In the genomic region with DNA sequence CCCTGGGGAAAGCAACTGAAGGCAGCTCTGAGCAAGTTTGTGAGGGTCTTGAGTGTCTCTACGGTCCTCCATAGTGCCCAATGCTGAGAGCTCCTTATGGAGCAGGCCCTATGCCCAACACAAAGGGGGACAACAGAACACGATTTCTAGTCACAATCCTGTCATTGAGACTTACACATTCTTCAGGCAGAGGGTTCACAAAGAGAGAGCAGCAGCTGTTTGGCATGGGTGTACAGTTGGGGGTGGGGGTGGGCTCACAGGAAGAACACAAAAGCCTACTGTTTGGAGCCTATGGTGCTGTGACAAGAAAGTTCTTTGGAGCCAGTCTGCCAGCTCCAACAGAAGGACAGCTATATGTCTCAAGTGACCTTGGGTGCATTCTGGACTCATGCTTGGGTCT, we compare ENCODE assay signal across 20 mouse cellular contexts. TPM values are rescaled to one million over a fixed set of nuclear protein-coding genes. Genes with fewer than 3 reads are reported as not detected.
DNase-seq lines count a peak whose midpoint lies in the region; ATAC-seq and TF ChIP-seq lines count a peak whose summit lies in the region.
"Had no signal": no experiment of that assay in that cellular context is flagged by ENCODE, and none has a peak within 500 bp of the region (broad histone marks: within the 10 kb centered on the region; RNA-seq: fewer than 3 reads in every experiment).

No protein-coding gene starts in this region.

- no peak overlapping the region for H3K4me3 ChIP-seq in limb, embryonic 12.5 days (replicated peaks)
- H3K4me3 ChIP-seq in limb, embryonic 10.5 days = no peak overlapping the region
- no peak overlapping the region for H3K4me3 ChIP-seq in embryonic facial prominence, embryonic 14.5 days (ENCODE audit: low read depth, low read length)
- no peak overlapping the region for H3K4me3 ChIP-seq in hindbrain, embryonic 16.5 days (ENCODE audit: low read length)
- H3K4me3 ChIP-seq in midbrain, postnatal 0 days (ENCODE audit: low read depth, low read length) = no peak overlapping the region

- H3K9me3 ChIP-seq in limb, embryonic 12.5 days = no peaks in the 10 kb centered on the region
- no peaks in the 10 kb centered on the region for H3K9me3 ChIP-seq in limb, embryonic 10.5 days (replicated peaks)
- no peaks in the 10 kb centered on the region for H3K9me3 ChIP-seq in embryonic facial prominence, embryonic 14.5 days (ENCODE audit: control insufficient read depth, low read length)
- no peaks in the 10 kb centered on the region for H3K9me3 ChIP-seq in hindbrain, embryonic 16.5 days (ENCODE audit: control insufficient read depth, low read length)
- H3K9me3 ChIP-seq in midbrain, postnatal 0 days (ENCODE audit: low read length) = no peaks in the 10 kb centered on the region

- no peak overlapping the region for H3K4me2 ChIP-seq in limb, embryonic 12.5 days
- H3K4me2 ChIP-seq in embryonic facial prominence, embryonic 14.5 days (ENCODE audit: low read depth, low read length) = no peak overlapping the region
- H3K4me2 ChIP-seq in hindbrain, embryonic 16.5 days (ENCODE audit: low read length) = no peak overlapping the region
- H3K4me2 ChIP-seq in midbrain, postnatal 0 days (ENCODE audit: low read depth, low read length, poor library complexity, severe bottlenecking) = no peak overlapping the region

- 81% methylated on average over 2 of the region's 2 CpGs for WGBS in limb, embryonic 12.5 days
- 80% methylated on average over 2 of the region's 2 CpGs for WGBS in limb, embryonic 10.5 days
- 39% methylated on average over 2 of the region's 2 CpGs for WGBS in embryonic facial prominence, embryonic 14.5 days
- WGBS in hindbrain, embryonic 16.5 days = 33% methylated on average over 2 of the region's 2 CpGs
- 39% methylated on average over 2 of the region's 2 CpGs for WGBS in midbrain, postnatal 0 days

- no peak for DNase-seq in limb, embryonic 10.5 days (ENCODE audit: low spot score)
- DNase-seq in embryonic facial prominence, embryonic 14.5 days (ENCODE audit: low spot score) = peak; percentile 40
- peak; percentile 51 for DNase-seq in midbrain, postnatal 0 days (ENCODE audit: low spot score)
- DNase-seq in urinary bladder, postnatal 4 days (ENCODE audit: low spot score in 2 of 2) = no peak
- no peak for DNase-seq in kidney, postnatal 4 days
- DNase-seq in urinary bladder, postnatal 14 days (ENCODE audit: low spot score) = no peak
- DNase-seq: cerebellum, postnatal 10 days; heart, postnatal 36 days; kidney, adult 9 months; lung, adult 2 months; right cerebral cortex, postnatal 25 days; thymus, postnatal 25 days had no signal

- H3K27me3 ChIP-seq in limb, embryonic 12.5 days = no peaks in the 10 kb centered on the region
- H3K27me3 ChIP-seq in limb, embryonic 10.5 days (ENCODE audit: low read depth, poor library complexity, severe bottlenecking) = no peaks in the 10 kb centered on the region
- H3K27me3 ChIP-seq in embryonic facial prominence, embryonic 14.5 days (replicated peaks; ENCODE audit: control insufficient read depth, insufficient read depth, low read length) = no peaks in the 10 kb centered on the region
- H3K27me3 ChIP-seq in hindbrain, embryonic 16.5 days (replicated peaks; ENCODE audit: control insufficient read depth, insufficient read depth, low read length) = no peaks in the 10 kb centered on the region
- H3K27me3 ChIP-seq in midbrain, postnatal 0 days (ENCODE audit: insufficient read depth, low read length) = no peaks in the 10 kb centered on the region

- peak overlapping the region; percentile 46; the same call in 1 of the 2 replicates for H3K27ac ChIP-seq in limb, embryonic 12.5 days
- no peak overlapping the region for H3K27ac ChIP-seq in limb, embryonic 10.5 days
- peak overlapping the region; percentile 53 for H3K27ac ChIP-seq in embryonic facial prominence, embryonic 14.5 days (replicated peaks; ENCODE audit: low read depth, low read length)
- peak overlapping the region; percentile 39; the same call in 1 of the 2 replicates for H3K27ac ChIP-seq in hindbrain, embryonic 16.5 days (ENCODE audit: low read depth, low read length)
- 0 out of 2 replicates have a peak overlapping the region, but pooled peaks have one; percentile 26 for H3K27ac ChIP-seq in midbrain, postnatal 0 days (ENCODE audit: low read depth, low read length)

- no peak overlapping the region for H3K9ac ChIP-seq in limb, embryonic 12.5 days (replicated peaks)
- H3K9ac ChIP-seq in embryonic facial prominence, embryonic 14.5 days (ENCODE audit: low read depth, low read length) = no peak overlapping the region
- H3K9ac ChIP-seq in hindbrain, embryonic 16.5 days (ENCODE audit: low read depth, low read length) = no peak overlapping the region
- H3K9ac ChIP-seq in midbrain, postnatal 0 days (replicated peaks; ENCODE audit: low read length, poor library complexity, severe bottlenecking) = 0 out of 2 replicates have a peak overlapping the region, but pooled peaks have one; percentile 8

- peaks cover 100% of the 10 kb centered on the region for H3K36me3 ChIP-seq in limb, embryonic 12.5 days
- H3K36me3 ChIP-seq in limb, embryonic 10.5 days = peaks cover 100% of the 10 kb centered on the region
- peaks cover 96% of the 10 kb centered on the region for H3K36me3 ChIP-seq in embryonic facial prominence, embryonic 14.5 days (ENCODE audit: control insufficient read depth, insufficient read depth, low read length)
- H3K36me3 ChIP-seq in hindbrain, embryonic 16.5 days (ENCODE audit: control insufficient read depth, insufficient read depth, low read length) = peaks cover 73% of the 10 kb centered on the region
- peaks cover 92% of the 10 kb centered on the region for H3K36me3 ChIP-seq in midbrain, postnatal 0 days (ENCODE audit: insufficient read depth, low read length)

- no peaks in the 10 kb centered on the region for H3K4me1 ChIP-seq in limb, embryonic 12.5 days (replicated peaks)
- H3K4me1 ChIP-seq in limb, embryonic 10.5 days = no peaks in the 10 kb centered on the region
- no peaks in the 10 kb centered on the region for H3K4me1 ChIP-seq in embryonic facial prominence, embryonic 14.5 days (ENCODE audit: control insufficient read depth, insufficient read depth, low read length)
- H3K4me1 ChIP-seq in hindbrain, embryonic 16.5 days (ENCODE audit: control insufficient read depth, insufficient read depth, low read depth, low read length) = peaks cover 4% of the 10 kb centered on the region; the same call in 1 of the 2 replicates
- no peaks in the 10 kb centered on the region for H3K4me1 ChIP-seq in midbrain, postnatal 0 days (ENCODE audit: insufficient read depth, low read length)

- no peak for TF ChIP-seq CTCF in midbrain, postnatal 0 days (IDR thresholded peaks at IDR 0.05)

- no peak for ATAC-seq in limb, embryonic 12.5 days (ENCODE audit: insufficient number of reproducible peaks, insufficient read depth, low FRiP score, low TSS enrichment, low read depth)
- peak; percentile 62 for ATAC-seq in embryonic facial prominence, embryonic 14.5 days (ENCODE audit: low read depth)
- ATAC-seq in hindbrain, embryonic 16.5 days = peak; percentile 77
- ATAC-seq in midbrain, postnatal 0 days (ENCODE audit: low FRiP score) = 0 out of 2 replicates have a peak, but pooled peaks have one; percentile 8

RNA-seq across cellular contexts. Expression of a gene that starts 17.9 kb away (rescaled TPM):
- polyA plus RNA-seq in limb, embryonic 12.5 days (2016; fragmentation: Nextera tagmentation; extraction: Ambion mirVana) = 0.74 and 1.5 TPM in 2 replicates
- polyA plus RNA-seq in limb, embryonic 10.5 days (2016; fragmentation: Nextera tagmentation; extraction: Ambion mirVana) = 2.2 and 7.7 TPM in 2 replicates
- polyA plus RNA-seq in embryonic facial prominence, embryonic 14.5 days (2014; fragmentation: Nextera tagmentation; extraction: Ambion mirVana) = not detected in 2 replicates
- polyA plus RNA-seq in hindbrain, embryonic 16.5 days (2015; fragmentation: Nextera tagmentation; extraction: Ambion mirVana) = 1.2 and 1.6 TPM in 2 replicates
- 2.2 and 2.9 TPM in 2 replicates for total RNA-seq in midbrain, postnatal 0 days (2014; rRNA removed)
- polyA plus RNA-seq in midbrain, postnatal 0 days (2015; fragmentation: Nextera tagmentation; extraction: Ambion mirVana) = 4.5 and 6.1 TPM in 2 replicates
- total RNA-seq: gastrocnemius, adult 18-20 months; megakaryocyte, adult 5-6 weeks; MEL; neutrophil, adult 5-6 weeks had no signal

RNA-seq across cellular contexts. Expression of a gene that starts 20.2 kb away (rescaled TPM):
- polyA plus RNA-seq in limb, embryonic 12.5 days (2016; fragmentation: Nextera tagmentation; extraction: Ambion mirVana) = 8.5 and 8.8 TPM in 2 replicates
- polyA plus RNA-seq in limb, embryonic 10.5 days (2016; fragmentation: Nextera tagmentation; extraction: Ambion mirVana) = 6.3 and 9.1 TPM in 2 replicates
- 7.4 and 7.8 TPM in 2 replicates for polyA plus RNA-seq in embryonic facial prominence, embryonic 14.5 days (2014; fragmentation: Nextera tagmentation; extraction: Ambion mirVana)
- polyA plus RNA-seq in hindbrain, embryonic 16.5 days (2015; fragmentation: Nextera tagmentation; extraction: Ambion mirVana) = 29.9 and 33.5 TPM in 2 replicates
- total RNA-seq in midbrain, postnatal 0 days (2014; rRNA removed) = 58.2 and 64.9 TPM in 2 replicates
- 26.1 and 26.5 TPM in 2 replicates for polyA plus RNA-seq in midbrain, postnatal 0 days (2015; fragmentation: Nextera tagmentation; extraction: Ambion mirVana)

RNA-seq across cellular contexts. Expression of a gene that starts 20.5 kb away (rescaled TPM):
- 27.3 and 28.9 TPM in 2 replicates for polyA plus RNA-seq in limb, embryonic 12.5 days (2016; fragmentation: Nextera tagmentation; extraction: Ambion mirVana)
- 23.3 and 25.8 TPM in 2 replicates for polyA plus RNA-seq in limb, embryonic 10.5 days (2016; fragmentation: Nextera tagmentation; extraction: Ambion mirVana)
- 20.3 and 21.4 TPM in 2 replicates for polyA plus RNA-seq in embryonic facial prominence, embryonic 14.5 days (2014; fragmentation: Nextera tagmentation; extraction: Ambion mirVana)
- polyA plus RNA-seq in hindbrain, embryonic 16.5 days (2015; fragmentation: Nextera tagmentation; extraction: Ambion mirVana) = 16.5 and 18.5 TPM in 2 replicates
- total RNA-seq in midbrain, postnatal 0 days (2014; rRNA removed) = 34.4 and 51.1 TPM in 2 replicates
- polyA plus RNA-seq in midbrain, postnatal 0 days (2015; fragmentation: Nextera tagmentation; extraction: Ambion mirVana) = 10.1 and 12.4 TPM in 2 replicates

RNA-seq across cellular contexts. Expression of a gene that starts 32.8 kb away (rescaled TPM):
- polyA plus RNA-seq in limb, embryonic 12.5 days (2016; fragmentation: Nextera tagmentation; extraction: Ambion mirVana) = 0.28 TPM in 1 of 2 replicates, not detected in the other
- not detected in 2 replicates for polyA plus RNA-seq in limb, embryonic 10.5 days (2016; fragmentation: Nextera tagmentation; extraction: Ambion mirVana)
- polyA plus RNA-seq in embryonic facial prominence, embryonic 14.5 days (2014; fragmentation: Nextera tagmentation; extraction: Ambion mirVana) = 0.28 TPM in 1 of 2 replicates, not detected in the other
- polyA plus RNA-seq in hindbrain, embryonic 16.5 days (2015; fragmentation: Nextera tagmentation; extraction: Ambion mirVana) = 0.20 and 0.21 TPM in 2 replicates
- total RNA-seq in midbrain, postnatal 0 days (2014; rRNA removed) = not detected in 2 replicates
- polyA plus RNA-seq in midbrain, postnatal 0 days (2015; fragmentation: Nextera tagmentation; extraction: Ambion mirVana) = 0.29 TPM in 1 of 2 replicates, not detected in the other
- total RNA-seq: gastrocnemius, adult 18-20 months; layer of hippocampus, adult 8-10 months; left cerebral cortex, postnatal 25 days; megakaryocyte, adult 5-6 weeks; MEL; neutrophil, adult 5-6 weeks had no signal
- polyA plus RNA-seq: lung, adult 2 months had no signal

Comparison
In these comparisons a context has a peak if more than half of its experiments do, and no peak if none do; other contexts are left out.
1. DNase-seq: peak in embryonic facial prominence, embryonic 14.5 days (single experiment) and midbrain, postnatal 0 days (single experiment); none in limb, embryonic 10.5 days (single experiment), urinary bladder, postnatal 4 days (0 of 2), kidney, postnatal 4 days (0 of 2) and urinary bladder, postnatal 14 days (single experiment).